Mouse (Mus musculus) cerebellum, postnatal 25 days (tissue): ENCODE measurements at regions not wholly inside any gene's neighbourhood (a gene's known extent, or its start where the extent isn't known, plus 50 kb on each side); places are given as distances from the start of the nearest gene placed in this dataset.
A peak's percentile ranks its signal among the peaks of the same experiment; 100 is the strongest.

Source experiments
- DNase-seq, 2 experiments: peaks; one replicate each; pipeline ENCODE4 v3.0.0; 2021; ENCODE audit warnings: mixed read lengths in 2 of 2

DNA sequence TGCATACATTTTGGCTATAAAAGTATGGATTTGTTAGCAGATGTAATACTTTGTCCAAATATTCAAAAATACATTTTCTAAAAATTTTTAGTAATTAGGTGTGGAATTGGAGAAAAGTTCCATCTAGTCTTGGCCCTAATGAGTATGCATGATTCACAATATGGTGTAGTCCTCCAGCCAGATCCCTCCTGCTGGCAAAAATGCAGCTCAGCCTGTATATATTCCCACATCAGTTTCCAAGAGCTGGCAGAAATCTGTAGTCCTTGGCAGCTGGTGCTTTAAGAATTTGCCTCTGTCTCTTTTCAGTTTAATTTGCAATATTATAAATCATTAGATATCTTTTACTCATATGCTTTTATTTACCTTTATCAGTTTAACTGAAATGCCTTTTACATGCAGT, 1358.3 kb downstream of the Lrfn5 start:
- no peak for DNase-seq

DNA sequence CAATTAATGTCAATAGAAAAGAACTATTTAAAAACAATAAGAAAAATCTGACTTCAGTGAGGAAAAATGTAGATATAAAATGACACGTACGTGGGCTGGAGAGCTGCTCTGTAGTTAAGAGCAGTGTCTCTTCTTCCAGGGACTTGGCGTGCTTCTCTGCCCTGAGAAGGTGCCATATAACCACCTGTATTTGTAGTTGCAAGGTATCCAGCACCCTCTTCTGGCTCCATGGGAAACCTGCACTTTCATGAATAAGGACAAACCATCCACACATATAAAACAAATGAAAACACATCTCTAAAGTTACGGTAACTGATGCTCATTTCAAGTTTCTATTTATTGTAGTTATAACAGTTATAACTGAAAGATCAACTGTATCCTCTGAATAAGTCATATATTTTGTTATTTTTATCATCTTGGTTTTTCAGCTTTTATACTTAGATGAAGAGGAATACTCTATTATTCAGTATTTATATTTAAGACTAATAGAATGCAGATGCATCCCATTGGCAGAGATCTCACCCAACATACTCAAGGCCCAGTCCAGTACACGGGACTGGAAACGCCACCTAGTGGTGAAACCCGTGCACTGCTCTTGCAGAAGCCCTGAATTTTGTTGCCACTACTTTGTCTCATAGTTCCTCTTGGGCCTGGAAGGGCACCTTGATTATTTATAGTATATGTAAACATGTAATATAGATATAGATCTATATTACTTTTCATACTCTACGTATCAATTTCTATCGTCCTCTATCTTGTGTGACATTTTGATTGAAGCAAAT, 1370.1 kb downstream of the Lrfn5 start:
- peak in 1 of 2 experiments; percentile 5 for DNase-seq
